In the genomic region with DNA sequence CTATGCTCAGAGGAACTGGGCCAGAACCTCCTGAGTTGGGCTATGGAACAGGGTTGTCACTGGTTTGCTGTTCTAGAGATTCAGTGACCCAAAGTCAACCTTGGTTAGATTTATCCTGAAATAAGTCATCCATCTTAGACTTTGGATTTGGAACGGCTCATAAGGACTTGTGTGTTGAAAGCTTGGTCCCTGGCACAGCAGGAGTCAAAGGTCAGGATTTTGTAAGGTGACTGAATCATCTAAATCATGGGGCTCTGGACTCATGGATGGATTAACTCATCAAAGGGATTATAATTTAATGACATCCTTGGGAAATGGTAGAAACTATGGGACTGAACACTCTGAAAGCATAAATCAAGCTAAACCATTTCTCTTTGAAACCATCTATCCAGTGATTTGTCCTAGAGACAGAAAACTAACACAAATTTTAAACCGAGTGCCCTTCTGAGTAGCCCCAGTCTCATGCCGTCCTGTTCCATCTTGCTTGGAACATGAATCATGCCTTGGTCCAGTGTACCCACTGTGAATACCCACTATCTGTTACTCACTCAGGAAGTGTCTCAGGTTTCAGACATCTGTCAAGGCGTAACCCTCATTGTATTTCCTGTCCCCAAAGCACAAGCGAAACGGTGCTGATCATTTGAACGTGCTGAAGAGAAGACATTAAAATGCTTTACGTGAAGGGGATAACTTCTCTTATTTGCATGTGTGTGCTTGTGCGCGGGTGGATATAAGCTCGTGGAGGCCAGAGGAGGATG, we compare ENCODE assay signal across 17 mouse cellular contexts. TPM values are rescaled to one million over a fixed set of nuclear protein-coding genes. Genes with fewer than 3 reads are reported as not detected.
DNase-seq lines count a peak whose midpoint lies in the region; ATAC-seq and TF ChIP-seq lines count a peak whose summit lies in the region.
"Had no signal": no experiment of that assay in that cellular context is flagged by ENCODE, and none has a peak within 500 bp of the region (broad histone marks: within the 10 kb centered on the region; RNA-seq: fewer than 3 reads in every experiment).

No protein-coding gene starts in this region.

- intact Hi-C loops in gastrocnemius, postnatal 36 days (cut with DNase I), result no loop called here

- TF ChIP-seq POLR2A in thymus, adult 2 months (IDR thresholded peaks at IDR 0.05; ENCODE audit: control insufficient read depth, extremely low read depth, insufficient read depth, low read length, poor library complexity), result no peak

- H3K27me3 ChIP-seq in thymus, adult 2 months (ENCODE audit: control insufficient read depth, insufficient read depth, low read length), result no peaks in the 10 kb centered on the region
- no peaks in the 10 kb centered on the region for H3K27me3 ChIP-seq in forebrain, embryonic 15.5 days
- H3K27me3 ChIP-seq: hindbrain, embryonic 12.5 days; limb, embryonic 15.5 days; lung, embryonic 15.5 days had no signal

- peak; percentile 23 to 39 for DNase-seq in adrenal gland, postnatal 36 days
- DNase-seq in adrenal gland, adult 18-20 months (ENCODE audit: low spot score in 2 of 2), result no peak
- peak; percentile 22 for DNase-seq in thymus, adult 2 months
- DNase-seq in thymus, adult 18-20 months, result no peak
- no peak for DNase-seq in heart, adult 18-20 months
- DNase-seq in gastrocnemius, postnatal 36 days, result no peak
- DNase-seq: cerebellum, adult 9-10 months; gastrocnemius, postnatal 14 days had no signal

- H3K9ac ChIP-seq in forebrain, embryonic 15.5 days (replicated peaks), result no peak overlapping the region
- H3K9ac ChIP-seq: hindbrain, embryonic 12.5 days; limb, embryonic 15.5 days; lung, embryonic 15.5 days had no signal

- H3K4me3 ChIP-seq in thymus, adult 2 months (ENCODE audit: control insufficient read depth, insufficient read depth, low read length), result no peak overlapping the region
- no peak overlapping the region for H3K4me3 ChIP-seq in forebrain, embryonic 15.5 days
- H3K4me3 ChIP-seq: hindbrain, embryonic 12.5 days; left cerebral cortex, adult 2 months; limb, embryonic 15.5 days; lung, embryonic 15.5 days had no signal

- no peaks in the 10 kb centered on the region for H3K36me3 ChIP-seq in thymus, adult 2 months (ENCODE audit: control insufficient read depth, insufficient read depth, low read length)
- no peaks in the 10 kb centered on the region for H3K36me3 ChIP-seq in forebrain, embryonic 15.5 days
- H3K36me3 ChIP-seq: hindbrain, embryonic 12.5 days; limb, embryonic 15.5 days; lung, embryonic 15.5 days had no signal

- WGBS in thymus, adult 2 months, result 38% methylated on average over 11 of the region's 11 CpGs
- WGBS in forebrain, embryonic 15.5 days, result 80% methylated on average over 11 of the region's 11 CpGs

- TF ChIP-seq CTCF in thymus, adult 2 months (IDR thresholded peaks at IDR 0.05; ENCODE audit: borderline replicate concordance, control insufficient read depth, extremely low read depth, insufficient read depth, low read length, poor library complexity), result no peak

- no peak overlapping the region for H3K27ac ChIP-seq in thymus, adult 2 months (ENCODE audit: control insufficient read depth, insufficient read depth, low read length)
- no peak overlapping the region for H3K27ac ChIP-seq in forebrain, embryonic 15.5 days (replicated peaks)
- H3K27ac ChIP-seq: hindbrain, embryonic 12.5 days; left cerebral cortex, adult 2 months; limb, embryonic 15.5 days; lung, embryonic 15.5 days; stomach, postnatal 0 days had no signal

- H3K4me2 ChIP-seq in forebrain, embryonic 15.5 days (replicated peaks), result no peak overlapping the region
- H3K4me2 ChIP-seq: hindbrain, embryonic 12.5 days; limb, embryonic 15.5 days; lung, embryonic 15.5 days had no signal

- ATAC-seq in inflammation-experienced regulatory T-cells, adult 6 months, result peak; percentile 84
- no peak for ATAC-seq in forebrain, embryonic 15.5 days (replicated peaks)

- H3K4me1 ChIP-seq in thymus, adult 2 months (replicated peaks; ENCODE audit: control insufficient read depth, insufficient read depth, low read length), result peaks cover 3% of the 10 kb centered on the region
- no peaks in the 10 kb centered on the region for H3K4me1 ChIP-seq in forebrain, embryonic 15.5 days
- H3K4me1 ChIP-seq: hindbrain, embryonic 12.5 days; limb, embryonic 15.5 days; lung, embryonic 15.5 days had no signal

- H3K9me3 ChIP-seq in forebrain, embryonic 15.5 days, result no peaks in the 10 kb centered on the region
- H3K9me3 ChIP-seq: hindbrain, embryonic 12.5 days; limb, embryonic 15.5 days; lung, embryonic 15.5 days had no signal

RNA-seq across cellular contexts. Expression of gene Fa2h, which starts 41.6 kb away (rescaled TPM):
- total RNA-seq in adrenal gland, postnatal 36 days (2021), result 1 to 10 TPM in 1 of 2 experiments, not detected in 1; 3.1 TPM
- 10 to 100 TPM in 1 of 2 experiments, not detected in 1; 14.6 TPM for total RNA-seq in adrenal gland, adult 18-20 months (2021)
- 0.73 and 0.87 TPM in 2 replicates for polyA plus RNA-seq in thymus, adult 2 months (2012; rRNA removed)
- polyA plus RNA-seq in inflammation-experienced regulatory T-cells, adult 6 months (2017; shearing (Covaris generic)), result under 1 TPM in 1 of 3 experiments, not detected in 2; 0.32 TPM
- under 1 TPM in 1 of 2 experiments, not detected in 1; 0.21 TPM for total RNA-seq in heart, adult 18-20 months (2021)
- 1 to 10 TPM in 1 of 2 experiments, under 1 TPM in 1; 0.71 to 1.5 TPM for total RNA-seq in gastrocnemius, postnatal 36 days (2021)
- polyA plus RNA-seq in forebrain, embryonic 15.5 days (2015; fragmentation: Nextera tagmentation; extraction: Ambion mirVana), result not detected in 2 replicates
- total RNA-seq: megakaryocyte-erythroid progenitor cell, adult 5-6 weeks had no signal
- polyA plus RNA-seq: heart, embryonic 14.5 days had no signal

Comparison
In these comparisons a context has a peak if more than half of its experiments do, and no peak if none do; other contexts are left out.
1. DNase-seq: peak in adrenal gland, postnatal 36 days (2 of 2) and thymus, adult 2 months (single experiment); none in adrenal gland, adult 18-20 months (0 of 2), thymus, adult 18-20 months (0 of 2), heart, adult 18-20 months (0 of 2) and gastrocnemius, postnatal 36 days (0 of 2).